Mouse (Mus musculus): Measurements from ENCODE around the gene Glt8d2.
A peak's percentile ranks its signal among the peaks of the same experiment; 100 is the strongest.

Gene Glt8d2

DNA sequence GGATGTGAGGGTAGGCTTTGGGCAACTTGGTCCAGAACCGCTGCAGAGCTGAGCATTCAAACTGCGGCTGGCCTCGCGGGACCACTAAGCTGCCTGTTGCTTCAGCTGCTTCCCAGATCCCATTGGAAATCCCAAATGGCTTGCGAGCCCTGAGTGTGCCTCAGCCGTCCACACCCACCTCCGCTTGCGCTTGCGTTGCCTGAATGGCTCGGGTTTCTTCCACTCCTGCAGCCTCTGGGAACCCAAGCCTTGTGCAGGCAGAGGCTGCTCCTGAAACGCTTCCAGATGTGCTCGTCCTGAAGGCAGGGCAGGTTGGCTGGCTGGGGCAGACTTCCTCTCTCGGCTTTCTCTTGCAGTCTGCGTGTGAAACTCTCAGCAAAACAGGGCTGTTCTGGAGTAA is at the start of gene Glt8d2:
Gene Glt8d2 (minus strand): TSS at position 157 of the 400 bp plus-strand sequence.
- peak in 1 of 2 experiments; percentile 63 for DNase-seq (ENCODE audit: low spot score in 2 of 2)

DNA sequence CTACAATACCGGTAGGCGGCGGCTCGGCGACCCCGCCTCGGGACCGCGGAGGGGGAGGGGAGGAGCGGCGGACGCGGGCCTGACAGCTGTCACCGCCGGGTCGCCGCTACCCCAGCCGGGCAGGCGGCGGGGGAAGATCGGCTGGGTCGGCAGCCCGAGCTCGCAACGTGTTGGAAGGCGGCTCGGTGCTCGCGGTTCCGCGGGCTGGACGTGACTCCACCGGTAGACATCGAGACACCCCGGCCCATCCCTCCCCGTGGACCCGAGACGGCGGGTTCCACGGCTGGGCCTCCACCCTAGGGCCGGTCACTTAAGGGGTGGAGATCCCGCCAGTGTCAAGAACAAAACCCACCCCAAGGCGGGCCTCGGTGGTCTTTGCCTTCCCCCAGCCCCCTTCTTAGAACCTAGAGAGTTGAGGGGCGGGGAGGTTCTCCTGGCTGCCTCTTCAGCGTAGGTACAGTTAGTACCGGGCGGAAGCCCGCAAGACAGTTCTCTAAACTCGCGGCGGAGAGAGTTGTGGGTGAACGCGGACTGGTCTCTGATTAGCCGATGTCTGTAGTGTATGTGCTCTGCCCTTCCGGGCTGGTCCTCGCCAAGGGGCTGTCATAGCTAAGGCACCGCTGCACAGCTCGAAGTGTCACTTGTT is 9.0 kb upstream of the Glt8d2 start:
- peak in 1 of 2 experiments; percentile 34 for DNase-seq (ENCODE audit: low spot score in 2 of 2)

DNA sequence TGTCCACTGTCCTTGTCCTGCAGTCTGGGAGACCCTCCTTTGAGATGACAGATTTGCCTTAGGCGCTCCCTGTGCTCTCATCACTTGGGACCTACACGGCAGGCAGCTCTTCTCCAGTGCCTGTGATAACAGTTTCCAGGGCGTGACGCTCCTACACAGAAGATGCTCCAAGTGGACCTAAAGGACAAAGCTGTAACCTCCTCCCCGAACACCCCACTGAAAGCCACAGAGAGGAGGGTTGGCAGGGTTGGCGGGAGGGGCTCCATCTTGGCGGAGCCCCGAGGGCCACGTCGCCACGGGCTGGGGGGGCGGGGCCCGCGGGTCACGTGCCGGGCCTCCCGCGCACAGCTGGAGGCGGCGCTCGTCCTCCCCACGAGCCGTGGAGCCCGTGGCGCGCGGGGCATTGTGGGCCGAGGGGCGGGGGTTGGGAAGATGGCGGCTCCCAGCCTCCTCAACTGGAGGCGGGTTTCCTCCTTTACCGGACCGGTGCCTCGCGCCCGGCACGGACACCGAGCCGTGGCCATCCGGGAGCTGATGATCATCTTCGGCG is 8.3 kb upstream of the Glt8d2 start:
- DNase-seq (ENCODE audit: low spot score in 2 of 2): peak; percentile 62 to 81

GRCm38 (mm10) chr10:82697305-82697898 is 7.0 kb upstream of the Glt8d2 start:
- no peak for DNase-seq (ENCODE audit: low spot score in 2 of 2)

DNA sequence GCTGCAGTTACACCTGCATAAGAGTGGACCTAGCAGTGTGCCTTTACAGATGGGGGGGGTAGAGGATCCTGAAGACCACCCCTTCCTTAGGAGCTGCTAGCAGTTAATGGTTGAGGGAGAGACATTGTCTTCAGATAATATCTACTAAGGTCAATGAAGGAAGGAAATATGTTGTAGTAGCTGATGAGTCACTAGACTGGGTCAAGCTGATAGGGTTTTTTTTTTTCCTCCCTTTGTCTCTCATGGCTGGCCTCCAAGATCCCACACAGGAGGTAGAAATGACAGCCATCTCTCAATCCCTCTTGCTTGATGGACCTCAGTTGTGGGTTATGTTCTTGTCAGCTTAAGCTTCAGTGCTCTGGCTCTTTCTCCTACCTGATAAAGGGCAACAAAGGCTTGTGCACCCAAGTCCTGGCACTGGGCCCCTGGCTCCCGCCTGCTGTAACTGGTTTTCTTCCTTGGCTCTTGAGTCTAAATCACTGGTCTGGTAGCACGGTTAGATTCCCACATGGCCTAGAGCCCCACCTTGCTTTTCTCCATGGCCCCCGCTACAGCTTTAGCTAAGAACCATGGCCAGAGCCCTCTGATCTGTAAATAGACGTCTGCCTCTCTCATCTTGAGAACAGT is 6.1 kb upstream of the Glt8d2 start:
- no peak for DNase-seq (ENCODE audit: low spot score in 2 of 2)

GRCm38 (mm10) chr10:82695956-82696355 is 5.5 kb upstream of the Glt8d2 start, which contains the start of gene Hcfc2:
TSS of gene Hcfc2 (plus strand) at chr10:82696160.
- DNase-seq (ENCODE audit: low spot score in 2 of 2): no peak

GRCm38 (mm10) chr10:82689681-82690211 is 704 bp downstream of the Glt8d2 start:
- peak in 1 of 2 experiments; percentile 50 for DNase-seq (ENCODE audit: low spot score in 2 of 2)

GRCm38 (mm10) chr10:82685440-82685839 is 5.0 kb downstream of the Glt8d2 start:
- DNase-seq (ENCODE audit: low spot score in 2 of 2): no peak

GRCm38 (mm10) chr10:82681639-82682038 is 8.8 kb downstream of the Glt8d2 start:
- peak in 1 of 2 experiments; percentile 69 for DNase-seq (ENCODE audit: low spot score in 2 of 2)

GRCm38 (mm10) chr10:82680769-82681168 is 9.7 kb downstream of the Glt8d2 start:
- peak; percentile 71 to 87 for DNase-seq (ENCODE audit: low spot score in 2 of 2)

DNA sequence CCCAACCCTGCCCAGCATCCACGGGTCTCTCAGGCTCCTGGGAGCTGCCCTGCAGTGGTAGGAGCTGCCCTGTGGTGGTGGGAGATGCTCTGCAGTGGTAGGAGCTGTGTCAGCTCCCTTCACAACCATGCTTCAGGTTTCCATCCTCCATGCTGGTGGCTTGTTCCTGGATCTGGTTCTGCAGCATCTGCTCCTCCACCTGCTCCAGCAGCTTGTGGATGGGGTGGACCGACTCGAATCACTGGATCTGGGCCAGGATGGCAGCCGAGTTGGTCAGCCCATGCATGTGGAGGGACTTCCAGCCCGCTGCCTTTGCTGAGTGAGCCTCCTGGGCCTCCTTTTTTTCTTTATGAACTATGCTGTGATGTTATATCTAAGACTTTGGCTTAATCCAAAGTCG is 13.5 kb downstream of the Glt8d2 start:
- DNase-seq (ENCODE audit: low spot score in 2 of 2): peak in 1 of 2 experiments; percentile 63

DNA sequence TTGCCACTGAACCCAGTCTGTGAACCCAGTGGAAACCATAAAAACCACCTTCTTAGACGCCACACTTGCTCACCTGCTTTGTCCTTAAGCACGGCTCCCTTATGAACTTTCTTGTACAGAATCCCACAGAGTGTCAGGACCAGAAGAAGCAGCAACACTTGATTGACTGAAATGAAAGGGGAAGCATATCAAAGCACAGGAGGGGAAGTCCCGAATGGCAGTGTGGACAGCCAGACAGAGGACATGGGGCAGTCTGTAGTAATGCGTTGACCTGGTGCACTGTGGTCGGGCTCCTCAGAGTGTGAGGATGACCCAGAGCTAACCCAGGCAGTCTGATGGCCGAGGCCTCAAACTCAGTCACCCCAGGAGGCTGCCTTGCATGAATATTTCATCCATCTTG is 20.2 kb downstream of the Glt8d2 start:
- no peak for DNase-seq (ENCODE audit: low spot score in 2 of 2)

DNA sequence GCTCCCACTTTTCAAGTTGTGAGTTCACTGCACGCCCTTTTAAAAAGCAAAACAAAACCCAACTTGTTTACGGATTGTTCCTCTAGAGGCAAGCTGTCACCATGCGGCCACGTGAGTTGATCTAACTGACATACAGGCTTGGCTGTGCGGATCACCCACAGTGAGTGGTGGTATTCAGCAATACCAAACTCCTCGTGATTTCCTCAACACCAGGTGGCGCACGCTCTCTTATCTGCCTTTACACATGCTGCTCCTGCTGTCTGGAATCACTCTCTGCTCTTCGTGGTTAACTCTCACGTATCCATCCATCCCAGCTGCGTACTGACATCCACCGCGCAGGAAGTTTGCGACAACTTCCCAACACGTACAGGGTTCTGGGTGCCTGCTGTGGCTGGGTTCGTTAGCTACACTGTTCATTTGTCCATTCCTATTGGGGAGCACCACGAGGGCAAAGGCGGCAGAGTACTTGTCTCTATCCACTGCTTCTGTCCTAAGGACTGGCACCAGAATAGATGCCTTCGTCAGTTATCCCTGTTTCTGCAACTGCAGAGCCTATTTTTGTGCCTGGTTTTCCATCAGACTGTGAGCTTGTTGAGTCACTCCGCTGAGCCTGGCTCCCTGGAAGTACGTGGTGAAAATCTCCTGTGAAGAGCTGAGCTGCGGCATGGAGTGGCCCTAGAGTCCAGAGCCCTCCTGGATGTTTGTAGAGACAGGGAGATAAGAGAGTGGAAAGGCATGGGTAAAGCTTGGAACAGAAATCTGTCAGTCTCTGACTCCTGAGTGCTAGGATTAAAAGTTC is 23.8 kb downstream of the Glt8d2 start:
- DNase-seq (ENCODE audit: low spot score in 2 of 2): peak; percentile 57 to 94

DNA sequence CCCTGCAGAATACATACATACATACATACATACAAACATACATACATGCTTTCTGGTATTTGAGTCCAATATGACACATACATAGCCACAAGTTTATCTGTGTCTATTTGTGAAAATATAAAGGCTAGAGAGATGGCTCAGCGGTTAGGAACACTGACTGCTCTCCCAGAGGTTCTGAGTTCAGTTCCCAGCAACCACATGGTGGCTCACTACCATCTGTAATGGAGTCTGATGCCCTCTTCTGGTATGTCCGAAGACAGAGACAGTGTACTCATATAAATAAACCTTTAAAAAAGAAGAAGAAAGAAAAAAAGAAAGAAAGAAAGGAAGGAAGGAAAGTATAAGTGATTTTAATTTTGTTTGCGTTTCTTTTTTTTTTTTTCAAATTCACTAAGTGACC is 24.5 kb downstream of the Glt8d2 start:
- no peak for DNase-seq (ENCODE audit: low spot score in 2 of 2)

DNA sequence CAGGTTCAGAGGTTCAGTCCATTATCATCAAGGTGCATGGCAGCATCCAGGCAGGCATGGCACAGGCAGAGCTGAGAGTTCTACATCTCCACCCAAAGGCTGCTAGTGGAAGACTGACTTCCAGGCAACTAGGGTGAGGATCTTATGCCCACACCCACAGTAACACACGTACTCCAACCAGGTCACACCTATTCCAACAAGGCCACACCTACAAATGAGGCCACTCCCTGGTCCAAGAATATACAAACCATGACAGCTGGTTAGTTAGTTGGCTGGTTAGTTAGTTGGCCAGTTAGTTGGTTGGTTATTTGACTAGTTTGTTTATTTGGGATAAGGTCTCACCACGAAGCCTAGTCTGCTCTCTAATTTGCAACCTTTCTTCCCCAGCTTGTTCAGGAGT is 27.2 kb downstream of the Glt8d2 start:
- DNase-seq (ENCODE audit: low spot score in 2 of 2): no peak

- DNase-seq (ENCODE audit: low spot score in 2 of 2): peak in 1 of 2 experiments; percentile 66
These were observed 28.0 kb downstream of the Glt8d2 start for GRCm38 (mm10) chr10:82662267-82662990.

- DNase-seq (ENCODE audit: low spot score in 2 of 2): peak; percentile 75 to 80
These were observed 28.6 kb downstream of the Glt8d2 start for GRCm38 (mm10) chr10:82661820-82662219.

DNA sequence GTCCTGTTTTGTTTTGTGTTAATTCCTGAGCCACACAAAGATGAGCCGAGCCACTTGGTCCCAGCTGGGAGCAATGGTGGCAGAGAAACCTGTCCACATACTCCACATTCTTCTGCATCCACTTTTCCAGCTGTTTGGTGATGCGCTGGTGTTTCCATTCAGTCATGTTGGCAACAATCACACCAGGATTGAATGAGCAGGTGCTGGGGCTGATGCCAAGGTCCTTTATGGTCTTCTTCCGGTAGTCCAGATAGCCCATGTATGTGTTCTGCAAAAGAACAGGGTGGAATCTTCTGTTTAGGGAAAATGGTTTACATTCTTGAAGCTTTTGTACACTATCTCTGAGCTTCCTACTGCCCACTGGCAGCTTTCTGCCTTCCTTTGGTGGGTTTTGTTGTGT is 35.9 kb downstream of the Glt8d2 start:
- DNase-seq (ENCODE audit: low spot score in 2 of 2): no peak

DNA sequence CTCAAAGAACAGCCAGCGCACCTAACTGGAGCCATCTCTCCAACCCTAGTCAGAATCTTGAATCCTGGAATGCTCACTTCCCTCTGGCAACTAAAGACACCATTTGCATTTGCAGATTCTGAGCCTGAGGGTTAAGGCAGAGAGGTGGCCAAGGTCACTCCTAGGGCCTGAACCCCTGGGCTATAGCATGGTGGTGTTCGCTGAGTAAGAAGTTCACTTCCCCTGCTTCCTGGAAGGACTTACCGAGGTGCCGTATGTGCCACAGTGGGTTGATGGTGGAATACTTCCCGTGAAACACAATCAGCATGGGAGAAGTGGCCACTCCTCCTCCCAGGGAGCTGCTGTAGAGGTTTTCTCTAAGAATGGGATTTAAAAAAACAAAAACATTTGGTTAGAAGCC is 37.8 kb downstream of the Glt8d2 start:
- DNase-seq (ENCODE audit: low spot score in 2 of 2): no peak

- no peak for DNase-seq (ENCODE audit: low spot score in 2 of 2)
These were observed 39.2 kb downstream of the Glt8d2 start for GRCm38 (mm10) chr10:82651221-82651620.
